Mouse (Mus musculus) forebrain, embryonic 14.5 days (tissue): ENCODE results near the gene Kdelr3. TPM values are rescaled to one million over a fixed set of nuclear protein-coding genes. Genes with fewer than 3 reads are reported as not detected.

ENCODE experiments used
- ATAC-seq: fragments of 200-750 bp; cut with Nextera tagmentation; 2 replicates; pipeline ENCODE4 v1.8.0; 2017; ENCODE audit warnings: mild to moderate bottlenecking, moderate library complexity
- DNase-seq: peaks from one replicate; pipeline ENCODE4 v3.0.0-alpha.2; 2015; ENCODE audit warnings: low spot score
- H3K27ac ChIP-seq: fragments of 300-500 bp; sonication (generic); 2 replicates; pipeline ENCODE4 v1.5.1; 2014; ENCODE audit warnings: low read depth, mild to moderate bottlenecking, control low read depth, low read length, moderate library complexity
- H3K27me3 ChIP-seq: fragments of 300-500 bp; sonication (generic); replicated peaks from 2 replicates; pipeline ENCODE4 v1.6.1; 2014; ENCODE audit warnings: low read length, control low read depth, mixed read lengths; ENCODE audit not compliant: control insufficient read depth, insufficient read depth
- H3K36me3 ChIP-seq: fragments of 300-500 bp; sonication (generic); 2 replicates; pipeline ENCODE4 v1.6.1; 2014; ENCODE audit warnings: low read length, control low read depth; ENCODE audit not compliant: control insufficient read depth, insufficient read depth
- H3K4me1 ChIP-seq: fragments of 300-500 bp; sonication (generic); 2 replicates; pipeline ENCODE4 v1.6.1; 2014; ENCODE audit warnings: antibody characterized with exemption, low read length, control low read depth; ENCODE audit not compliant: control insufficient read depth, insufficient read depth
- H3K4me2 ChIP-seq: fragments of 300-500 bp; sonication (generic); 2 replicates; pipeline ENCODE4 v1.6.1; 2014; ENCODE audit warnings: mild to moderate bottlenecking, control low read depth, low read length
- H3K4me3 ChIP-seq: fragments of 300-500 bp; sonication (generic); 2 replicates; pipeline ENCODE4 v1.5.1; 2014; ENCODE audit warnings: low read depth, low read length, control low read depth
- H3K9ac ChIP-seq: fragments of 300-500 bp; sonication (generic); 2 replicates; pipeline ENCODE4 v1.6.1; 2014; ENCODE audit warnings: mild to moderate bottlenecking, low read length, control low read depth, moderate library complexity
- H3K9me3 ChIP-seq: fragments of 300-500 bp; sonication (generic); replicated peaks from 2 replicates; pipeline ENCODE4 v1.6.1; 2016; ENCODE audit warnings: low read length, control low read depth, mixed read lengths; ENCODE audit not compliant: control insufficient read depth
- WGBS: fragments of 180-500 bp; shearing (Covaris S2); extraction: QIAGEN DNeasy Blood & Tissue Kit; methylation state at CpG from one replicate; pipeline ENCODE4 v1.1.7; 2014; 5-methylcytosine and 5-hydroxymethylcytosine counted together
- polyA plus RNA-seq: library from polyadenylated mRNA; unstranded; fragments of >200 nt; fragmentation: Nextera tagmentation; extraction: Ambion mirVana; gene quantifications from 2 replicates; pipeline ENCODE4 v1.2.1, GENCODE M21; 2014

The Kdelr3 gene
- polyA plus RNA-seq, 1 experiment from 2014 or later, result 8.4 TPM

GRCm38 (mm10) chr15:79546410-79547288 is 30.4 kb downstream of the Kdelr3 start, which contains the start of gene Ddx17:
Gene Ddx17, minus strand, starts transcription at chr15:79546741.
- peak within 1 kb of the TSS; percentile 98 for H3K9ac ChIP-seq
- peaks cover 34% of the 10 kb centered on the region for H3K36me3 ChIP-seq
- DNase-seq, result peak; percentile 98
- ATAC-seq, result peak; percentile 98
- no peaks in the 10 kb centered on the region for H3K27me3 ChIP-seq
- H3K9me3 ChIP-seq, result no peaks in the 10 kb centered on the region
- peaks cover 21% of the 10 kb centered on the region for H3K4me1 ChIP-seq
- 3% methylated on average over 82 of the region's 84 CpGs for WGBS
- peak within 1 kb of the TSS; percentile 92 for H3K4me3 ChIP-seq
- H3K27ac ChIP-seq, result peak within 1 kb of the TSS; percentile 98
- peak within 1 kb of the TSS; percentile 79 for H3K4me2 ChIP-seq

DNA sequence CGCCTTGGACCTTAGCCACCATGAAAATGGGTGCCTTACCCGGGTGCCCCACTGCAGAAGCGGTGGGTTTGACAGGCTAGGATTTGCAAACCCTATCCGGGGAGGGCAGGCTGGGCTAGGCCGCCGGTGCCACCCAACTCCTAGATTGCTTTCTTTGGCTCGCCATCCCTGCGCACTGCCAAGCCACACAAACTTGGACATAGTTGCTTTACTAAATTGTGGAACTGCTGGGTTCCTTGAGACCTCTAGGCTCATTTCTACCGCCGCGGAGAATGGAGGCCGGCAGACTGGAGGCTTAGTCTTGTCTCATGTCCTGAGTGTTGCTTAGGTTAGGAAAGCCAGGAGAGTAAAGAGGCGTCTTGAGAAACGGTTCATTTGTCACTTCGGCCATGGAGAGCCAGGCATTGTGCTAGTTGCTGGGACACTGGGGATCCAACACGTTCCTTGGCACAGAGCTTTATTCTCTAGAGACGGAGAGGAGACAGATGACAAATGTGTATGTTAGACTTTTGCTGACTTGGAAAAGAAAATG is 31.1 kb downstream of the Kdelr3 start:
- DNase-seq (no peak), ATAC-seq (no peak)
- WGBS, result 82% methylated on average over 17 of the region's 17 CpGs
- peaks cover 21% of the 10 kb centered on the region for H3K4me1 ChIP-seq
- no peaks in the 10 kb centered on the region for H3K27me3 ChIP-seq
- H3K9me3 ChIP-seq, result no peaks in the 10 kb centered on the region
- H3K4me2 ChIP-seq, result peak overlapping the region; percentile 54
- peak overlapping the region; percentile 64 for H3K9ac ChIP-seq
- peaks cover 27% of the 10 kb centered on the region for H3K36me3 ChIP-seq
- H3K27ac ChIP-seq, result peak overlapping the region; percentile 97
- peak overlapping the region; percentile 92 for H3K4me3 ChIP-seq

GRCm38 (mm10) chr15:79548226-79548625 is 32.0 kb downstream of the Kdelr3 start:
- Histone ChIP-seq H3K9ac (no peak overlapping the region), H3K27ac (no peak overlapping the region), H3K9me3 (no peaks in the 10 kb centered on the region), H3K36me3 (peaks cover 18% of the 10 kb centered on the region), H3K4me3 (no peak overlapping the region), H3K27me3 (no peaks in the 10 kb centered on the region), H3K4me2 (no peak overlapping the region), H3K4me1 (peaks cover 21% of the 10 kb centered on the region)
- 98% methylated on average over 2 of the region's 2 CpGs for WGBS
- ATAC-seq (no peak), DNase-seq (no peak)

DNA sequence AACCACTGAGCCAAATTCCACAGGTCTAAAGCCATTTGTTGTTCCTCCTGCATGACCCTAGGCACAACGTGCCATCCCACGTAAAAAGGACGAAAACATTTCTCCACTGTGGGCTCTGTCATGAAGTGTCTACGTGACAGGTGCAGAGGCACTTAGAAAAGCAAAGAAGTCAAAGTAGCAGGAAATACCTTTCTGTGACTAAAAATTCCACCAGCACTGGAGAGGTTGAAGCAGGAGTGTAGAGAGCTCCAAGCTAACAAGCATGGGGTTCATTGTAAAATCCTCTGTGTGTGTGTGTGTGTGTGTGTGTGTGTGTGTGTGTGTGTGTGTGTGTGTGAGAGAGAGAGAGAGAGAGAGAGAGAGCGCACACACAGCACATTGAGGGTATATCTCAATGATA is 36.4 kb downstream of the Kdelr3 start:
- Histone ChIP-seq H3K4me3 (no peak overlapping the region), H3K9me3 (no peaks in the 10 kb centered on the region), H3K27ac (no peak overlapping the region), H3K9ac (no peak overlapping the region), H3K4me2 (no peak overlapping the region), H3K36me3 (no peaks in the 10 kb centered on the region), H3K4me1 (no peaks in the 10 kb centered on the region), H3K27me3 (no peaks in the 10 kb centered on the region)
- DNase-seq (no peak), ATAC-seq (no peak)
- 83% methylated on average over 5 of the region's 5 CpGs for WGBS

GRCm38 (mm10) chr15:79559649-79560048 is 43.4 kb downstream of the Kdelr3 start:
- Histone ChIP-seq H3K4me2 (no peak overlapping the region), H3K27me3 (no peaks in the 10 kb centered on the region), H3K9ac (no peak overlapping the region), H3K9me3 (no peaks in the 10 kb centered on the region), H3K27ac (no peak overlapping the region), H3K4me3 (no peak overlapping the region), H3K4me1 (no peaks in the 10 kb centered on the region), H3K36me3 (no peaks in the 10 kb centered on the region)
- DNase-seq, result no peak
- WGBS, result 77% methylated on average over 3 of the region's 3 CpGs
- no peak for ATAC-seq

GRCm38 (mm10) chr15:79562417-79562816 is 46.2 kb downstream of the Kdelr3 start:
- Histone ChIP-seq H3K27me3 (no peaks in the 10 kb centered on the region), H3K9me3 (no peaks in the 10 kb centered on the region), H3K4me2 (no peak overlapping the region), H3K9ac (no peak overlapping the region), H3K36me3 (no peaks in the 10 kb centered on the region), H3K27ac (no peak overlapping the region), H3K4me1 (no peaks in the 10 kb centered on the region), H3K4me3 (no peak overlapping the region)
- DNase-seq, result no peak
- 83% methylated on average over 9 of the region's 9 CpGs for WGBS
- no peak for ATAC-seq

DNA sequence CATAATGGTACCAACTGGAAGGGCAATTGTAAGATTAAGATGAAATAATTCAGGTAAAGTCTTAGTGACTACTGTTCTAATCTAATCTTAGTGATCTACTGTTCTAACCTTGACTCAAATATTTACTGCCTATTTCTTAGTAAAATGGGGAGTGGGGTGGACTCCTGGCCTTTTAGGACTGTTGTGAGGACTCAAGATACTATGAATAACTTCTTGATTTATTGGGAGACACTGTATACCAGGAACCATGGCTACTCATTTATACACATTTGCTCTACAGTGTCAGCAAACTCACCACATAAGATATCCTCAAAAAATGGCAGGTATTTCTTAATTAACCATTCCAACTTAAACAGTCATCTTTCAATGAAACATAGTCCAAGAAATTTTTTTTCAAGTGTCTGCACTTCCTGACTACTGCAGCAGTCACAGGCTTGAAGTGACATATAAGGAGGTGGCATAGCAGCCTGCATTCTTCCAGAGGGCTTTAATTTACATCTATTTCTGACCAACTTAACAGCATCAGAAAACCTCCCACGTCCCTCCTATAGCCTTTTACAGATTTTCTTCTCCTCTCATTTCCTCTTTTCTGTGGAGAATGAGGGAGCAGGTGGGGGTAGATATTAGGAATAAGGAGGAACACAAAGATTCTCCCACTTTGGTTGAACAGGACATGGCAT is 59.5 kb downstream of the Kdelr3 start:
- no peaks in the 10 kb centered on the region for H3K36me3 ChIP-seq
- H3K9me3 ChIP-seq, result no peaks in the 10 kb centered on the region
- no peak overlapping the region for H3K4me3 ChIP-seq
- no peak overlapping the region for H3K27ac ChIP-seq
- 68% methylated on average over 1 of the region's 1 CpGs for WGBS
- ATAC-seq, result no peak
- H3K9ac ChIP-seq, result no peak overlapping the region
- DNase-seq, result no peak
- H3K27me3 ChIP-seq, result no peaks in the 10 kb centered on the region
- no peaks in the 10 kb centered on the region for H3K4me1 ChIP-seq
- no peak overlapping the region for H3K4me2 ChIP-seq

- Histone ChIP-seq H3K27me3 (no peaks in the 10 kb centered on the region), H3K9ac (no peak overlapping the region), H3K4me1 (no peaks in the 10 kb centered on the region), H3K36me3 (no peaks in the 10 kb centered on the region), H3K4me2 (no peak overlapping the region), H3K4me3 (no peak overlapping the region), H3K9me3 (no peaks in the 10 kb centered on the region), H3K27ac (no peak overlapping the region)
- 81% methylated on average over 2 of the region's 2 CpGs for WGBS
- no peak for ATAC-seq
- DNase-seq, result no peak
Observed at GRCm38 (mm10) chr15:79576947-79577346, 60.7 kb downstream of the Kdelr3 start.
